Mouse (Mus musculus): ENCODE results near the gene Akr1c18.

DNA sequence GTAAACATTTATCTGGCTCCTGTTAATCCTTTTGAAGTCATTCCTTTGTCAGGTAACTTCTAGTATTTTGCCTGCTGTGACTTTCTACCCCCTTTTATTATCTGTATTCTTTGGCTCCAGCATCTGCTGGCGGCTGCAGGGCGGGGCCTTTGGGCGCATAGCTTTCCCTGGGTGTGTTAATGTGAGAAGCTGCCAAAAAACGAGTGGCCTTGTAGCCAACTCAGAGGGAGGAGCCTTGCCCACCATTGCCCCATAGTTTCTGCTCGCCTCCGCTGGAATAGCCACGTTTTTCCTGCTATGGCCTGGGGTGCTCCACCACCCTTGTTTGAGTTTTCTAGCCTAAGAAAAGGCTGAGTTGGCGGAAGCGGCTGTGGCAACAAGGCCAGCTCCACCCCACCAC, 32.7 kb upstream of the Akr1c18 start:
- TF ChIP-seq POLR2A (IDR thresholded peaks at IDR 0.05; ENCODE audit: low read depth, low read length) (no peak), CTCF (conservative IDR thresholded peaks at IDR 0.05; ENCODE audit: insufficient read depth, insufficient read length, low read depth, low read length) (no peak)

All from kidney, adult 2 months (tissue).